Comparison of ENCODE assay signal across 9 mouse cellular contexts in the genomic region with DNA sequence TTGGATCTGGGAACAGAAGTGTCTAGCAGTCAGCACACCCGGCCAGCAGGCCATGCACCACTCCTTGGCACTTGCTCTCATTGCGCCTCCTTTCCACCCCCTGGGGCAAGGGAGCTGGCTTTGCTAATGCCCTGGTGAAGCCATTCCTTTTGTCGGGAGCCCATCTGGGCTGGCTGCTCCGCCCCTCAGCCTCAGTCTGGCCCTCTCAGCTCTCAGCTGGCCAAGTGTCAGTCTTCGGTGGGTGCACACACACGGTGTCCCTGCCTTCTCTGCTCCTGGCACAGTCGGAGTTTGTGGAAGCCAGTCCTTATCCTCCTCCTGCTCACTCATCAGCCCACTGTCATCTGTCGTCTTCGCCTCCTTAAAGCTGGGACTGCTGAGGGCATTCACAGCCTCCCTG.
DNase-seq lines count a peak whose midpoint lies in the region; TF ChIP-seq lines count a peak whose summit lies in the region.
"Had no signal": no experiment of that assay in that cellular context is flagged by ENCODE, and none has a peak within 500 bp of the region (broad histone marks: within the 10 kb centered on the region; RNA-seq: fewer than 3 reads in every experiment).

No protein-coding gene starts in this region.

- peak; percentile 23 for DNase-seq in gastrocnemius, postnatal 25 days
- no peak for DNase-seq in gastrocnemius, adult 18-20 months (ENCODE audit: low spot score)
- DNase-seq in left cerebral cortex, adult 2 months (ENCODE audit: extremely low spot score in 1 of 2, low spot score in 2 of 2): no peak
- no peak for DNase-seq in left cerebral cortex, adult 11 months (ENCODE audit: low spot score)
- peak; percentile 14 for DNase-seq in cerebellum, adult 11 months
- peak; percentile 66 to 83 for DNase-seq in cerebellum, postnatal 10 days
- DNase-seq in adrenal gland, adult 2 months: no peak

- no peak for TF ChIP-seq CTCF in left cerebral cortex, adult 2 months (IDR thresholded peaks at IDR 0.05)

- H3K27ac ChIP-seq in left cerebral cortex, adult 2 months: peak overlapping the region; percentile 55; the same call in 1 of the 2 replicates
- H3K27ac ChIP-seq: limb, embryonic 15.5 days had no signal

- no peak overlapping the region for H3K4me3 ChIP-seq in left cerebral cortex, adult 2 months
- H3K4me3 ChIP-seq: limb, embryonic 15.5 days; lung, embryonic 15.5 days had no signal

- intact Hi-C loops in left cerebral cortex, adult 2 months (cut with DNase I): no loop called here

Comparison
In these comparisons a context has a peak if more than half of its experiments do, and no peak if none do; other contexts are left out.
1. DNase-seq: peak in gastrocnemius, postnatal 25 days (single experiment), cerebellum, adult 11 months (single experiment) and cerebellum, postnatal 10 days (2 of 2); none in gastrocnemius, adult 18-20 months (single experiment), left cerebral cortex, adult 2 months (0 of 2), left cerebral cortex, adult 11 months (single experiment) and adrenal gland, adult 2 months (single experiment).